Mouse (Mus musculus) CH12.LX (cell line): ENCODE data around the gene Plpp3. TPM values are rescaled to one million over a fixed set of nuclear protein-coding genes. Genes with fewer than 3 reads are reported as not detected.
A peak's percentile ranks its signal among the peaks of the same experiment; 100 is the strongest.

Source experiments
- DNase-seq: peaks from one replicate; pipeline ENCODE4 v3.0.0-alpha.2; 2013; ENCODE audit errors: extremely low read depth
- H3K27ac ChIP-seq: 2 replicates; pipeline ENCODE4 v1.5.1; 2012; ENCODE audit warnings: low read depth, mild to moderate bottlenecking, control low read depth, moderate library complexity; ENCODE audit not compliant: insufficient read depth
- H3K27me3 ChIP-seq: replicated peaks from 2 replicates; pipeline ENCODE3; 2012; ENCODE audit warnings: inconsistent platforms
- H3K36me3 ChIP-seq, 2 experiments: replicated peaks in 1 of 2; 2 replicates each; pipeline versions ENCODE3 to v1.6.1; 2012; ENCODE audit warnings: inconsistent platforms in 1 of 2, low read length in 1 of 2, mild to moderate bottlenecking in 1 of 2, mixed read lengths in 1 of 2, moderate library complexity in 1 of 2; ENCODE audit not compliant: control insufficient read depth in 1 of 2, insufficient read depth in 1 of 2
- H3K4me1 ChIP-seq, 2 experiments: 2 replicates each; pipeline ENCODE4 v1.6.1; 2012; ENCODE audit warnings: inconsistent platforms in 1 of 2, moderate library complexity in 1 of 2; ENCODE audit not compliant: insufficient read depth in 2 of 2, control insufficient read depth in 1 of 2
- H3K4me2 ChIP-seq: 2 replicates; pipeline ENCODE4 v1.6.1; 2012; ENCODE audit warnings: low read depth, mild to moderate bottlenecking, control low read depth; ENCODE audit not compliant: poor library complexity, insufficient read depth, severe bottlenecking
- H3K4me3 ChIP-seq, 3 experiments: fragments of 150-350 bp in 1 of 3; sonication (generic) in 1 of 3; replicated peaks in 1 of 3; 2 replicates each; pipeline versions ENCODE3 to v1.5.1; 2011 to 2012; ENCODE audit warnings: low read depth in 2 of 3, low read length in 2 of 3, mild to moderate bottlenecking in 2 of 3, moderate library complexity in 2 of 3, control low read depth in 1 of 3, improper control_type of control experiment in 1 of 3, inconsistent platforms in 1 of 3, mixed read lengths in 1 of 3; ENCODE audit not compliant: poor library complexity in 1 of 3
- H3K79me2 ChIP-seq: replicated peaks from 2 replicates; pipeline ENCODE4 v1.6.1; 2012; ENCODE audit warnings: mild to moderate bottlenecking, moderate library complexity; ENCODE audit not compliant: control insufficient read depth, poor library complexity, insufficient read depth, severe bottlenecking; ENCODE audit errors: extremely low read depth
- H3K9ac ChIP-seq: 2 replicates; pipeline ENCODE4 v1.6.1; 2012; ENCODE audit warnings: low read depth, mild to moderate bottlenecking, control low read depth, moderate library complexity; ENCODE audit not compliant: insufficient read depth
- H3K9me3 ChIP-seq: replicated peaks from 2 replicates; pipeline ENCODE3; 2012; ENCODE audit warnings: low read length, inconsistent platforms, mixed read lengths
- BHLHE40 ChIP-seq: IDR thresholded peaks from 2 replicates; pipeline ENCODE4 v1.6.1; 2011; ENCODE audit warnings: mild to moderate bottlenecking, low read depth, low read length, improper control_type of control experiment
- CHD1 ChIP-seq: IDR thresholded peaks from 2 replicates; pipeline ENCODE4 v1.6.1; 2012; ENCODE audit warnings: low read depth, low read length, improper control_type of control experiment, inconsistent platforms
- CHD2 ChIP-seq: IDR thresholded peaks from 2 replicates; pipeline ENCODE4 v1.6.1; 2011; ENCODE audit warnings: low read length, improper control_type of control experiment
- CTCF ChIP-seq, 2 experiments: IDR thresholded peaks in 1 of 2; conservative IDR thresholded peaks in 1 of 2; 2 replicates each; pipeline ENCODE4 v1.5.1; 2011 to 2012; ENCODE audit warnings: low read depth in 2 of 2, low read length in 2 of 2, improper control_type of control experiment in 1 of 2, inconsistent platforms in 1 of 2, mild to moderate bottlenecking in 1 of 2, moderate library complexity in 1 of 2
- EP300 ChIP-seq: IDR thresholded peaks from 2 replicates; pipeline ENCODE4 v1.6.1; 2011; ENCODE audit warnings: low read length, improper control_type of control experiment
- GABPA ChIP-seq: IDR thresholded peaks from 2 replicates; pipeline ENCODE4 v1.6.1; 2012; ENCODE audit warnings: low read depth, low read length, improper control_type of control experiment, inconsistent platforms; ENCODE audit not compliant: insufficient replicate concordance
- HCFC1 ChIP-seq: IDR thresholded peaks from 2 replicates; pipeline ENCODE4 v1.6.1; 2012; ENCODE audit warnings: low read depth, mild to moderate bottlenecking, inconsistent platforms, low read length, improper control_type of control experiment
- IRF4 ChIP-seq: IDR thresholded peaks from 2 replicates; pipeline ENCODE4 v1.6.1; 2014; ENCODE audit warnings: low read depth, mild to moderate bottlenecking, inconsistent platforms, low read length, improper control_type of control experiment
- JUN ChIP-seq: IDR thresholded peaks from 2 replicates; pipeline ENCODE4 v1.6.1; 2011; ENCODE audit warnings: low read depth, mild to moderate bottlenecking, low read length, improper control_type of control experiment, moderate library complexity; ENCODE audit not compliant: insufficient read depth
- JUND ChIP-seq: conservative IDR thresholded peaks from 2 replicates; pipeline ENCODE4 v1.6.1; 2011; ENCODE audit warnings: low read depth, low read length, improper control_type of control experiment
- KAT2A ChIP-seq: IDR thresholded peaks from 2 replicates; pipeline ENCODE4 v1.6.1; 2012; ENCODE audit warnings: low read length, improper control_type of control experiment, inconsistent platforms; ENCODE audit not compliant: insufficient replicate concordance
- MAFK ChIP-seq: IDR thresholded peaks from 2 replicates; pipeline ENCODE4 v1.6.1; 2011; ENCODE audit warnings: low read length, improper control_type of control experiment; ENCODE audit not compliant: insufficient replicate concordance
- MAZ ChIP-seq: IDR thresholded peaks from 2 replicates; pipeline ENCODE4 v1.6.1; 2012; ENCODE audit warnings: low read depth, mild to moderate bottlenecking, inconsistent platforms, low read length, improper control_type of control experiment, moderate library complexity
- MXI1 ChIP-seq: IDR thresholded peaks from 2 replicates; pipeline ENCODE4 v1.6.1; 2011; ENCODE audit warnings: mild to moderate bottlenecking, low read depth, low read length, improper control_type of control experiment
- MYC ChIP-seq: IDR thresholded peaks from 2 replicates; pipeline ENCODE4 v1.6.1; 2011; ENCODE audit warnings: low read depth, mild to moderate bottlenecking, improper control_type of control experiment, low read length
- NELFE ChIP-seq: IDR thresholded peaks from 2 replicates; pipeline ENCODE4 v1.6.1; 2011; ENCODE audit warnings: low read depth, low read length, improper control_type of control experiment
- PAX5 ChIP-seq: IDR thresholded peaks from 2 replicates; pipeline ENCODE4 v1.6.1; 2012; ENCODE audit warnings: low read length, inconsistent platforms, mixed read lengths
- POLR2A ChIP-seq: IDR thresholded peaks from 2 replicates; pipeline ENCODE4 v1.6.1; 2011; ENCODE audit warnings: low read depth, mild to moderate bottlenecking, improper control_type of control experiment, low read length
- POLR2AphosphoS2 ChIP-seq: IDR thresholded peaks from 2 replicates; pipeline ENCODE4 v1.6.1; 2011; ENCODE audit warnings: low read depth, low read length, improper control_type of control experiment
- RAD21 ChIP-seq: IDR thresholded peaks from 2 replicates; pipeline ENCODE4 v1.6.1; 2011; ENCODE audit warnings: low read depth, mild to moderate bottlenecking, low read length, improper control_type of control experiment, moderate library complexity
- RCOR1 ChIP-seq: conservative IDR thresholded peaks from 2 replicates; pipeline ENCODE4 v1.6.1; 2012; ENCODE audit warnings: low read depth, mild to moderate bottlenecking, inconsistent platforms, low read length, improper control_type of control experiment
- SMC3 ChIP-seq: IDR thresholded peaks from 2 replicates; pipeline ENCODE4 v1.6.1; 2011; ENCODE audit warnings: low read depth, low read length, improper control_type of control experiment
- TBP ChIP-seq: conservative IDR thresholded peaks from 2 replicates; pipeline ENCODE4 v1.6.1; 2011; ENCODE audit warnings: low read depth, low read length, improper control_type of control experiment
- TCF12 ChIP-seq: IDR thresholded peaks from 2 replicates; pipeline ENCODE4 v1.6.1; 2014; ENCODE audit warnings: low read depth, mild to moderate bottlenecking, inconsistent platforms, low read length, improper control_type of control experiment
- UBTF ChIP-seq: IDR thresholded peaks from 2 replicates; pipeline ENCODE4 v1.6.1; 2012; ENCODE audit warnings: low read depth, mild to moderate bottlenecking, inconsistent platforms, low read length, improper control_type of control experiment, moderate library complexity
- USF1 ChIP-seq: IDR thresholded peaks from 2 replicates; pipeline ENCODE4 v1.6.1; 2014; ENCODE audit warnings: low read depth, mild to moderate bottlenecking, inconsistent platforms, low read length, improper control_type of control experiment
- USF2 ChIP-seq: conservative IDR thresholded peaks from 2 replicates; pipeline ENCODE4 v1.6.1; 2011; ENCODE audit warnings: low read depth, low read length, improper control_type of control experiment
- ZC3H11A ChIP-seq: IDR thresholded peaks from 2 replicates; pipeline ENCODE4 v1.6.1; 2012; ENCODE audit warnings: low read depth, mild to moderate bottlenecking, inconsistent platforms, low read length, improper control_type of control experiment
- ZKSCAN1 ChIP-seq: IDR thresholded peaks from 2 replicates; pipeline ENCODE4 v1.6.1; 2012; ENCODE audit warnings: low read depth, inconsistent platforms, low read length, improper control_type of control experiment, borderline replicate concordance
- ZMIZ1 ChIP-seq: IDR thresholded peaks from 2 replicates; pipeline ENCODE4 v1.6.1; 2012; ENCODE audit warnings: low read depth, mild to moderate bottlenecking, inconsistent platforms, low read length, improper control_type of control experiment
- ZNF384 ChIP-seq: IDR thresholded peaks from 2 replicates; pipeline ENCODE4 v1.6.1; 2012; ENCODE audit warnings: low read depth, low read length, improper control_type of control experiment, inconsistent platforms
- dilution Hi-C: fragments of 300-500 bp; cut with MboI; formaldehyde crosslinking; loops from 2 replicates; pipeline ENCODE4 v1.14.3; 2020; ENCODE audit warnings: low sequenced_read_pairs; ENCODE audit not compliant: extremely low pct_unique_long_range_greater_than_20kb, extremely low pct_ligation_motif_present
- in situ Hi-C: fragments of 300-500 bp; cut with MboI; formaldehyde crosslinking; loops from 3 replicates; pipeline ENCODE4 v1.14.3; 2019; ENCODE audit warnings: low sequenced_read_pairs, low pct_ligation_motif_present, low pct_unique_long_range_greater_than_20kb, mixed read lengths
- polyA plus RNA-seq: library from polyadenylated mRNA; unstranded; fragments of >175 nt; gene quantifications from 2 replicates; pipeline ENCODE4 v1.2.1, GENCODE M21; 2012; ENCODE audit warnings: low read depth; ENCODE audit not compliant: insufficient read length
- total RNA-seq, 2 experiments: library from RNA; depleted of rRNA; stranded (reverse); fragments of 300-350 nt in 1 of 2; fragments of >200 nt in 1 of 2; gene quantifications; 2 replicates each; pipeline ENCODE4 v1.2.3; 2012 to 2014

Gene Plpp3
- total and polyA plus RNA-seq, 3 experiments = 0.34 to 1.6 (median 1.2) TPM

- H3K4me1 ChIP-seq = peaks cover 4 to 42% of the 10 kb centered on the region in 2 experiments; a peak in 3 of 4 replicates
- in situ Hi-C loops = no loop called here
- TF ChIP-seq NELFE = no peak
- TF ChIP-seq CHD1 = no peak
- TF ChIP-seq ZMIZ1 = no peak
- TF ChIP-seq MYC = no peak
- TF ChIP-seq JUN = no peak
- no peak for TF ChIP-seq RCOR1
- TF ChIP-seq SMC3 = no peak
- TF ChIP-seq POLR2A = no peak
- TF ChIP-seq TBP = no peak
- no peak for TF ChIP-seq KAT2A
- no peak for TF ChIP-seq USF1
- no peak for TF ChIP-seq USF2
- TF ChIP-seq ZC3H11A = no peak
- TF ChIP-seq EP300 = no peak
- TF ChIP-seq CTCF (conservative IDR thresholded peaks at IDR 0.05 in 1 of 2, IDR thresholded peaks at IDR 0.05 in 1 of 2; ENCODE audit: low read depth in 2 of 2, low read length in 2 of 2) = no peak
- TF ChIP-seq UBTF = no peak
- no peak for TF ChIP-seq ZKSCAN1
Measured at GRCm38 (mm10) chr4:105162676-105163075, 5.5 kb downstream of the Plpp3 start.

GRCm38 (mm10) chr4:105163981-105164411 lies 6.8 kb downstream of the Plpp3 start:
- Histone ChIP-seq H3K27ac (no peak overlapping the region), H3K4me1 (peaks cover 4 to 45% of the 10 kb centered on the region in 2 experiments; a peak in 3 of 4 replicates), H3K27me3 (no peaks in the 10 kb centered on the region), H3K4me2 (peak overlapping the region; percentile 37), H3K9me3 (no peaks in the 10 kb centered on the region), H3K9ac (no peak overlapping the region), H3K79me2 (no peaks in the 10 kb centered on the region), H3K36me3 (no peaks in the 10 kb centered on the region), H3K4me3 (no peak overlapping the region)
- in situ Hi-C loops = no loop called here
- DNase-seq = peak; percentile 86
- TF ChIP-seq ZC3H11A (no peak), EP300 (peak; percentile 85), CHD1 (no peak), ZMIZ1 (no peak), RCOR1 (no peak), IRF4 (peak; percentile 78), POLR2AphosphoS2 (no peak), JUND (0 out of 2 replicates have a peak, but pooled peaks have one; percentile 16), HCFC1 (no peak), MAZ (no peak), MYC (no peak), MXI1 (no peak; the same call in 1 of the 2 replicates), BHLHE40 (peak; percentile 54), USF2 (no peak), NELFE (no peak), PAX5 (no peak), GABPA (no peak), MAFK (0 out of 2 replicates have a peak, but pooled peaks have one; percentile 52), RAD21 (no peak; the same call in 1 of the 2 replicates), CHD2 (no peak), ZNF384 (peak; percentile 48; the same call in 1 of the 2 replicates), SMC3 (no peak), UBTF (no peak), ZKSCAN1 (no peak), TCF12 (no peak)
- dilution Hi-C loops = no loop called here

More at GRCm38 (mm10) chr4:105162676-105163075, 5.5 kb downstream of the Plpp3 start:
- Histone ChIP-seq H3K9me3 (no peaks in the 10 kb centered on the region), H3K27ac (no peak overlapping the region), H3K36me3 (no peaks in the 10 kb centered on the region), H3K9ac (no peak overlapping the region), H3K27me3 (no peaks in the 10 kb centered on the region), H3K4me2 (no peak overlapping the region), H3K79me2 (no peaks in the 10 kb centered on the region), H3K4me3 (no peak overlapping the region)
- DNase-seq = no peak
- dilution Hi-C loops = no loop called here
